Mouse (Mus musculus): ENCODE results near the gene Ephb1. TPM values are rescaled to one million over a fixed set of nuclear protein-coding genes. Genes with fewer than 3 reads are reported as not detected.

Ephb1 gene
- not detected in 2 replicates for polyA plus RNA-seq (2012)

GRCm38 (mm10) chr9:102354561-102354973 is at the start of gene Ephb1:
Gene Ephb1, minus strand, starts transcription at chr9:102354693.
- TF ChIP-seq GATA1 (IDR thresholded peaks at IDR 0.05; ENCODE audit: low read length): no peak

GRCm38 (mm10) chr9:102403086-102404021 is 48.9 kb upstream of the Ephb1 start:
- no peak for TF ChIP-seq GATA1 (IDR thresholded peaks at IDR 0.05; ENCODE audit: low read length)

GRCm38 (mm10) chr9:102402671-102403070 is 48.2 kb upstream of the Ephb1 start:
- no peak for TF ChIP-seq GATA1 (IDR thresholded peaks at IDR 0.05; ENCODE audit: low read length)

- TF ChIP-seq GATA1 (IDR thresholded peaks at IDR 0.05; ENCODE audit: low read length): no peak
These were observed 33.8 kb upstream of the Ephb1 start for GRCm38 (mm10) chr9:102388266-102388665.

GRCm38 (mm10) chr9:102386816-102387215 is 32.3 kb upstream of the Ephb1 start:
- no peak for TF ChIP-seq GATA1 (IDR thresholded peaks at IDR 0.05; ENCODE audit: low read length)

- TF ChIP-seq GATA1 (IDR thresholded peaks at IDR 0.05; ENCODE audit: low read length): no peak
These were observed 25.7 kb upstream of the Ephb1 start for GRCm38 (mm10) chr9:102380235-102380634.

- no peak for TF ChIP-seq GATA1 (IDR thresholded peaks at IDR 0.05; ENCODE audit: low read length)
These were observed 20.2 kb upstream of the Ephb1 start for GRCm38 (mm10) chr9:102374661-102375060.

- no peak for TF ChIP-seq GATA1 (IDR thresholded peaks at IDR 0.05; ENCODE audit: low read length)
These were observed 19.4 kb upstream of the Ephb1 start for GRCm38 (mm10) chr9:102373886-102374285.

- TF ChIP-seq GATA1 (IDR thresholded peaks at IDR 0.05; ENCODE audit: low read length): no peak
These were observed 17.4 kb upstream of the Ephb1 start for GRCm38 (mm10) chr9:102371936-102372335.

GRCm38 (mm10) chr9:102371036-102371770 is 16.7 kb upstream of the Ephb1 start:
- no peak for TF ChIP-seq GATA1 (IDR thresholded peaks at IDR 0.05; ENCODE audit: low read length)

GRCm38 (mm10) chr9:102370141-102370540 is 15.6 kb upstream of the Ephb1 start:
- no peak for TF ChIP-seq GATA1 (IDR thresholded peaks at IDR 0.05; ENCODE audit: low read length)

- no peak for TF ChIP-seq GATA1 (IDR thresholded peaks at IDR 0.05; ENCODE audit: low read length)
These were observed 14.6 kb upstream of the Ephb1 start for GRCm38 (mm10) chr9:102369141-102369540.

- no peak for TF ChIP-seq GATA1 (IDR thresholded peaks at IDR 0.05; ENCODE audit: low read length)
These were observed 13.3 kb upstream of the Ephb1 start for GRCm38 (mm10) chr9:102367796-102368195.

GRCm38 (mm10) chr9:102365536-102365935 is 11.0 kb upstream of the Ephb1 start:
- no peak for TF ChIP-seq GATA1 (IDR thresholded peaks at IDR 0.05; ENCODE audit: low read length)

GRCm38 (mm10) chr9:102359311-102359710 is 4.8 kb upstream of the Ephb1 start:
- TF ChIP-seq GATA1 (IDR thresholded peaks at IDR 0.05; ENCODE audit: low read length): no peak

- TF ChIP-seq GATA1 (IDR thresholded peaks at IDR 0.05; ENCODE audit: low read length): no peak
These were observed 4.2 kb upstream of the Ephb1 start for GRCm38 (mm10) chr9:102358711-102359110.
